Mouse (Mus musculus) neural tube, embryonic 12.5 days (tissue): ENCODE data around the gene Lrrc23. TPM values are rescaled to one million over a fixed set of nuclear protein-coding genes. Genes with fewer than 3 reads are reported as not detected.

Source experiments
- ATAC-seq: fragments of 200-750 bp; cut with Nextera tagmentation; 2 replicates; pipeline ENCODE4 v1.8.0; 2017; ENCODE audit warnings: low read depth, mild to moderate bottlenecking, moderate TSS enrichment, moderate library complexity; ENCODE audit not compliant: low FRiP score
- H3K27ac ChIP-seq: fragments of 300-500 bp; sonication (generic); 2 replicates; pipeline ENCODE4 v1.5.1; 2016
- H3K27me3 ChIP-seq: fragments of 300-500 bp; sonication (generic); replicated peaks from 2 replicates; pipeline ENCODE4 v1.6.1; 2016; ENCODE audit warnings: mild to moderate bottlenecking
- H3K36me3 ChIP-seq: fragments of 300-500 bp; sonication (generic); 2 replicates; pipeline ENCODE4 v1.6.1; 2016; ENCODE audit warnings: mild to moderate bottlenecking
- H3K4me1 ChIP-seq: fragments of 300-500 bp; sonication (generic); 2 replicates; pipeline ENCODE4 v1.6.1; 2016
- H3K4me2 ChIP-seq: fragments of 300-500 bp; sonication (generic); replicated peaks from 2 replicates; pipeline ENCODE4 v1.6.1; 2016; ENCODE audit warnings: mild to moderate bottlenecking
- H3K4me3 ChIP-seq: fragments of 300-500 bp; sonication (generic); 2 replicates; pipeline ENCODE4 v1.5.1; 2016
- H3K9ac ChIP-seq: fragments of 300-500 bp; sonication (generic); 2 replicates; pipeline ENCODE4 v1.6.1; 2016; ENCODE audit warnings: mild to moderate bottlenecking
- H3K9me3 ChIP-seq: fragments of 300-500 bp; sonication (generic); 2 replicates; pipeline ENCODE4 v1.6.1; 2016; ENCODE audit warnings: mild to moderate bottlenecking
- WGBS: fragments of 180-500 bp; shearing (Covaris S2); methylation state at CpG from one replicate; pipeline ENCODE4 v1.1.7; 2016; 5-methylcytosine and 5-hydroxymethylcytosine counted together
- polyA plus RNA-seq: library from polyadenylated mRNA; unstranded; fragments of >200 nt; fragmentation: Nextera tagmentation; extraction: Ambion mirVana; gene quantifications from 2 replicates; pipeline ENCODE4 v1.2.1, GENCODE M21; 2016

The Lrrc23 gene
- polyA plus RNA-seq, 1 experiment from 2014 or later: 0.85 TPM

GRCm38 (mm10) chr6:124744755-124745321, 34.7 kb downstream of the Lrrc23 start:
- no peak for ATAC-seq
- Histone ChIP-seq H3K4me1 (peaks cover 32% of the 10 kb centered on the region), H3K36me3 (peaks cover 58% of the 10 kb centered on the region), H3K27ac (no peak overlapping the region), H3K9me3 (no peaks in the 10 kb centered on the region), H3K4me3 (peak overlapping the region; percentile 52), H3K27me3 (no peaks in the 10 kb centered on the region), H3K4me2 (peak overlapping the region; percentile 97), H3K9ac (no peak overlapping the region)
- 75% methylated on average over 26 of the region's 26 CpGs for WGBS

DNA sequence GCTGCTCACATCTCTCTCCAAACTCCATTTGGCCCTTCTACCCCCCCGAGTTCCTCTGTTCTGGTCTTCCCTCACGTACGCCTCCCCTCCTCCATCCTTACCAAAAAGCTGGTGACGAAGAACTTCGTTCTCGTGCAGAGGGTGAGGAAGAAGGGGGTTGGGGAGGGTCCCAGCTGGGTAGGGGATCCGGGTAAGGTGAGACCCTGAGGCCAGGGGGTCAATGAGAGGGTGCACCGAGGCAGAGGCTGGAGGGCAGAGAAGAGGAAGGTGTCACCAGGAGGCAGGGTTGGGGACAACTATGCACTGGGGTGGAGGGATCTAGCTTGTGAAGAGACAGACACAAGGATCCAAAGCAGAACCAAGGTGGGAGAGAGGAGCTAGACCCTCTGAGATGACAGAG, 35.9 kb downstream of the Lrrc23 start:
- Histone ChIP-seq H3K9me3 (no peaks in the 10 kb centered on the region), H3K4me1 (peaks cover 44% of the 10 kb centered on the region), H3K9ac (no peak overlapping the region), H3K27ac (no peak overlapping the region), H3K36me3 (peaks cover 46% of the 10 kb centered on the region), H3K4me3 (no peak overlapping the region), H3K27me3 (no peaks in the 10 kb centered on the region), H3K4me2 (no peak overlapping the region)
- 89% methylated on average over 8 of the region's 8 CpGs for WGBS
- ATAC-seq: no peak

GRCm38 (mm10) chr6:124742839-124743514, 36.5 kb downstream of the Lrrc23 start:
- 88% methylated on average over 15 of the region's 15 CpGs for WGBS
- Histone ChIP-seq H3K36me3 (peaks cover 40% of the 10 kb centered on the region), H3K4me3 (no peak overlapping the region), H3K4me1 (peaks cover 47% of the 10 kb centered on the region), H3K9me3 (no peaks in the 10 kb centered on the region), H3K27me3 (no peaks in the 10 kb centered on the region), H3K27ac (no peak overlapping the region), H3K9ac (no peak overlapping the region), H3K4me2 (no peak overlapping the region)
- no peak for ATAC-seq

GRCm38 (mm10) chr6:124741842-124742241, 37.7 kb downstream of the Lrrc23 start:
- no peaks in the 10 kb centered on the region for H3K9me3 ChIP-seq
- WGBS: 71% methylated on average over 3 of the region's 3 CpGs
- ATAC-seq: no peak
- H3K4me1 ChIP-seq: peaks cover 44% of the 10 kb centered on the region
- H3K27me3 ChIP-seq: no peaks in the 10 kb centered on the region
- peaks cover 29% of the 10 kb centered on the region for H3K36me3 ChIP-seq
- H3K4me3 ChIP-seq: peak overlapping the region; percentile 64
- peak overlapping the region; percentile 99; the same call in 1 of the 2 replicates for H3K27ac ChIP-seq
- peak overlapping the region; percentile 40 for H3K9ac ChIP-seq
- H3K4me2 ChIP-seq: peak overlapping the region; percentile 77

DNA sequence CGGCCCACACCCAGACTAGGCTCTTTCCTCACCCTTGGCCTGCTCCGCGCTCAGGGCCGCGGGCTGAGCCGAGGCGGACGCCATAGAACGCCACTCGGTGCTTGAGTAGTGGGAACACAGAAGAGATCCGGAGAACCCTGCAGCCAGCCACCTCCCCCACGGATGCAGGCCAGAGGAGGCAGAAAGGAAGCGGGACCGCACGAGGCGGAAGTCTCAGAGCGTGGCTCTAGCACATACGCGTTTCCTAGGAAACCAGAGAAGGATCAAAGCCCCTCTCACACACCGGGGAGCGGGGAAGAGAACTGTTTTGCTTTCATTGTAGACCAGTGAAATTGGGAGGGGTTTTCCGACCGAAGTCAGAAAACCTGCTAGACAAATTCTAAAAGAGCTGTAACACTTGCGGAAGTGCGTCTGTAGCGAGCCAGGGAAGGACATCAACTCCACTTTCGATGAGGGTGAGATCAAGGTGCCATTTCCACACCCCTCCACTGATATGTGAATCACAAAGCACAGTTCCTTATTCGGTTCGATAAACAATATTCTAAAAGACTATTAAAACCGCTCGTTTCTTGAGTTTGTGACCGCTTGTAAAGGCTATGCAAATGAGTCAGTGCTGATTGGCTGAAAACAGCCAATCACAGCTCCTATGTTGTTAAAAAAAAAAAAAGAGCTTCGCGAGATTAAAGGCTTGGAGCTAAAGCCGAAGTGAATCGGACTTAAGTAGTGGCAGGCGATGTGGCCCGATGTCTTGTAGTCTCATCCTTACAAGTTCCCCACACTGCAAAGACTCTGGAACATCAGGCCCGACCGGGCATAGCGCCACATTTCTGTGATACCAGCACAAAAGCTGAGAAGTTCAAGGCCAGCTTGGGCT, 38.4 kb downstream of the Lrrc23 start, which contains the start of gene Grcc10:
Gene Grcc10, minus strand, starts transcription at position 487 of the 874 bp plus-strand sequence.
- peak within 1 kb of the TSS; percentile 64 for H3K4me3 ChIP-seq
- under 1% methylated on average over 41 of the region's 41 CpGs for WGBS
- H3K27ac ChIP-seq: peak within 1 kb of the TSS; percentile 99
- H3K27me3 ChIP-seq: no peaks in the 10 kb centered on the region
- H3K9ac ChIP-seq: peak within 1 kb of the TSS; percentile 89
- ATAC-seq: peak; percentile 79
- H3K9me3 ChIP-seq: no peaks in the 10 kb centered on the region
- peaks cover 37% of the 10 kb centered on the region for H3K4me1 ChIP-seq
- H3K4me2 ChIP-seq: peak within 1 kb of the TSS; percentile 77
- H3K36me3 ChIP-seq: peaks cover 25% of the 10 kb centered on the region

GRCm38 (mm10) chr6:124740211-124740887, 39.2 kb downstream of the Lrrc23 start:
- WGBS: under 1% methylated on average over 29 of the region's 29 CpGs
- no peaks in the 10 kb centered on the region for H3K27me3 ChIP-seq
- H3K36me3 ChIP-seq: peaks cover 25% of the 10 kb centered on the region
- peak overlapping the region; percentile 89 for H3K9ac ChIP-seq
- H3K4me1 ChIP-seq: peaks cover 32% of the 10 kb centered on the region
- peak; percentile 29 for ATAC-seq
- peak overlapping the region; percentile 99 for H3K27ac ChIP-seq
- H3K9me3 ChIP-seq: no peaks in the 10 kb centered on the region
- H3K4me2 ChIP-seq: peak overlapping the region; percentile 77
- H3K4me3 ChIP-seq: peak overlapping the region; percentile 64

- WGBS: 83% methylated on average over 10 of the region's 10 CpGs
- Histone ChIP-seq H3K4me2 (0 out of 2 replicates have a peak overlapping the region, but pooled peaks have one; percentile 77), H3K27ac (no peak overlapping the region), H3K4me1 (peaks cover 26% of the 10 kb centered on the region), H3K27me3 (no peaks in the 10 kb centered on the region), H3K9ac (no peak overlapping the region), H3K9me3 (no peaks in the 10 kb centered on the region), H3K4me3 (no peak overlapping the region), H3K36me3 (peaks cover 16% of the 10 kb centered on the region)
- ATAC-seq: no peak
Measured at GRCm38 (mm10) chr6:124739231-124739796, 40.2 kb downstream of the Lrrc23 start.

- Histone ChIP-seq H3K9me3 (no peaks in the 10 kb centered on the region), H3K36me3 (peaks cover 10% of the 10 kb centered on the region), H3K9ac (no peak within 1 kb of the TSS), H3K4me1 (peaks cover 26% of the 10 kb centered on the region), H3K4me2 (peak within 1 kb of the TSS; percentile 77; the same call in 1 of the 2 replicates), H3K27ac (no peak within 1 kb of the TSS), H3K4me3 (no peak within 1 kb of the TSS), H3K27me3 (no peaks in the 10 kb centered on the region)
- no peak for ATAC-seq
- 26% methylated on average over 15 of the region's 15 CpGs for WGBS
Measured at GRCm38 (mm10) chr6:124738511-124739023, 41.0 kb downstream of the Lrrc23 start, which contains the start of gene Ptpn6. Ptpn6 (minus strand) TSS chr6:124738714.

GRCm38 (mm10) chr6:124737040-124737439, 42.5 kb downstream of the Lrrc23 start:
- H3K27ac ChIP-seq: no peak overlapping the region
- H3K9me3 ChIP-seq: no peaks in the 10 kb centered on the region
- no peak overlapping the region for H3K9ac ChIP-seq
- H3K27me3 ChIP-seq: no peaks in the 10 kb centered on the region
- H3K4me3 ChIP-seq: no peak overlapping the region
- no peak overlapping the region for H3K4me2 ChIP-seq
- 93% methylated on average over 11 of the region's 11 CpGs for WGBS
- H3K36me3 ChIP-seq: no peaks in the 10 kb centered on the region
- no peak for ATAC-seq
- H3K4me1 ChIP-seq: peaks cover 28% of the 10 kb centered on the region

DNA sequence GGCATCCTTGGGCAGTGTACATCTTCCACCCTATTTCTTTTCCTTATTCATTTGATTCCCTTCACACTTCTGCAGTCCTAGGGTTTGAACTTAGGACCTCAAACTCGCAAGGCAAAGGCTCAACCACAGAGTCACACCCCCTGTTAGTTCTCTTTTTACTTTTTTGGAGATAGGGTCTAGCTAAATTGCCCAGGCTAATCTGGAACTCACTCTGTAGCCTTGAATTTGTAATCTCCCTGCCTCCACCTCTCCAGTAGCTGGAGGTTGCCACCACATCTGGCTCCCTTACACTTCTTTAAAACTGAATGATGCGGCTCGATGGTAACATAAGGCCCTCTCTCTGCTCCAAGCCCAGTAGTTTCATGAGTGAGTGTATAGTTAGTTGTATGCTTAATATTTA, 45.1 kb downstream of the Lrrc23 start:
- H3K27me3 ChIP-seq: no peaks in the 10 kb centered on the region
- H3K4me2 ChIP-seq: no peak overlapping the region
- ATAC-seq: no peak
- H3K9ac ChIP-seq: no peak overlapping the region
- H3K9me3 ChIP-seq: no peaks in the 10 kb centered on the region
- peaks cover 15% of the 10 kb centered on the region for H3K4me1 ChIP-seq
- no peak overlapping the region for H3K4me3 ChIP-seq
- no peaks in the 10 kb centered on the region for H3K36me3 ChIP-seq
- no peak overlapping the region for H3K27ac ChIP-seq
- WGBS: 95% methylated on average over 3 of the region's 3 CpGs
